Mouse (Mus musculus) bone marrow macrophage, adult 2 months (primary cell): ENCODE results near the gene Tmem179.

Experiments
- CTCF ChIP-seq: IDR thresholded peaks from 2 replicates; pipeline ENCODE4 v1.5.1; 2012; ENCODE audit warnings: low read depth, mild to moderate bottlenecking, low read length, moderate library complexity
- POLR2A ChIP-seq: IDR thresholded peaks from 2 replicates; pipeline ENCODE4 v1.6.1; 2012; ENCODE audit warnings: mild to moderate bottlenecking, low read depth, low read length, borderline replicate concordance

- TF ChIP-seq CTCF (no peak), POLR2A (no peak)
Observed at GRCm38 (mm10) chr12:112562462-112562861, 45.9 kb upstream of the Tmem179 start.
